Mouse (Mus musculus) stomach, embryonic 14.5 days (tissue): ENCODE measurements at regions not wholly inside any gene's neighbourhood (a gene's known extent, or its start where the extent isn't known, plus 50 kb on each side); places are given as distances from the start of the nearest gene placed in this dataset.

Experiments
- ATAC-seq: fragments of 200-750 bp; cut with Nextera tagmentation; 2 replicates; pipeline ENCODE4 v1.8.0; 2017; ENCODE audit warnings: low read depth, moderate TSS enrichment; ENCODE audit not compliant: insufficient number of reproducible peaks, insufficient read depth, low FRiP score
- H3K27ac ChIP-seq: fragments of 300-500 bp; sonication (generic); 2 replicates; pipeline ENCODE4 v1.5.1; 2014; ENCODE audit warnings: mild to moderate bottlenecking, low read length, moderate library complexity, mixed read lengths
- H3K27me3 ChIP-seq: fragments of 300-500 bp; sonication (generic); 2 replicates; pipeline ENCODE4 v1.6.1; 2014; ENCODE audit warnings: low read length, control low read depth, mixed read lengths; ENCODE audit not compliant: control insufficient read depth, insufficient read depth
- H3K36me3 ChIP-seq: fragments of 300-500 bp; sonication (generic); 2 replicates; pipeline ENCODE4 v1.6.1; 2014; ENCODE audit warnings: mild to moderate bottlenecking, control low read depth, low read length, moderate library complexity, mixed read lengths; ENCODE audit not compliant: control insufficient read depth, insufficient read depth
- H3K4me1 ChIP-seq: fragments of 300-500 bp; sonication (generic); 2 replicates; pipeline ENCODE4 v1.6.1; 2014; ENCODE audit warnings: low read length, control low read depth, mixed read lengths; ENCODE audit not compliant: control insufficient read depth, insufficient read depth
- H3K4me2 ChIP-seq: fragments of 300-500 bp; sonication (generic); replicated peaks from 2 replicates; pipeline ENCODE4 v1.6.1; 2014; ENCODE audit warnings: low read depth, low read length, control low read depth
- H3K4me3 ChIP-seq: fragments of 300-500 bp; sonication (generic); 2 replicates; pipeline ENCODE4 v1.5.1; 2014; ENCODE audit warnings: low read depth, low read length, control low read depth
- H3K9ac ChIP-seq: fragments of 300-500 bp; sonication (generic); replicated peaks from 2 replicates; pipeline ENCODE4 v1.6.1; 2014; ENCODE audit warnings: low read depth, mild to moderate bottlenecking, control low read depth, low read length, moderate library complexity, mixed read lengths
- H3K9me3 ChIP-seq: fragments of 300-500 bp; sonication (generic); 2 replicates; pipeline ENCODE4 v1.6.1; 2016; ENCODE audit warnings: low read depth, low read length, control low read depth; ENCODE audit not compliant: control insufficient read depth
- WGBS: fragments of 180-500 bp; shearing (Covaris S2); extraction: QIAGEN DNeasy Blood & Tissue Kit; methylation state at CpG from one replicate; pipeline ENCODE4 v1.1.7; 2014; 5-methylcytosine and 5-hydroxymethylcytosine counted together

DNA sequence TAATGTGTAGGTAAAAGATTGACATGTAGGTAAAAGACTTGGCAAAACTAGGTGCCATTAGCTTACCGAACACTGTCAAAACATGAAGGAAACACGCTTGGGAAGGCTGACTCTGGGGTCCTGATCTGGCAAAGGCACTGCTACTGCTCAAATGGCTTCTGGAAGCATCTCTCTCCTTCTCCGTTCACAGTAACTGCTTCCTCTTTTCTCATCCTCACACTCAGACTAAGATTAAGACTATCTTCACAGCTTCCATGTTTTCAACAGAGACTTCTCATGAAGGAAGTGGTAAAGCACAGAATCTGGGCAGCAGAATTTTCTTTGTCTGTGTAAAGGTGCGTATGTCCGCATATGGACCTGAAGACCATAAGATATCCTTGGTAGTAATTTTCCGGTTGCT, 271.4 kb upstream of the Adgrl2 start:
- H3K4me1 ChIP-seq, result 0 out of 2 replicates have a peak, but pooled peaks cover 5% of the 10 kb centered on the region
- no peak overlapping the region for H3K9ac ChIP-seq
- H3K27me3 ChIP-seq, result no peaks in the 10 kb centered on the region
- H3K4me3 ChIP-seq, result no peak overlapping the region
- no peak for ATAC-seq
- H3K36me3 ChIP-seq, result no peaks in the 10 kb centered on the region
- 97% methylated on average over 6 of the region's 6 CpGs for WGBS
- no peaks in the 10 kb centered on the region for H3K9me3 ChIP-seq
- no peak overlapping the region for H3K4me2 ChIP-seq
- no peak overlapping the region for H3K27ac ChIP-seq

DNA sequence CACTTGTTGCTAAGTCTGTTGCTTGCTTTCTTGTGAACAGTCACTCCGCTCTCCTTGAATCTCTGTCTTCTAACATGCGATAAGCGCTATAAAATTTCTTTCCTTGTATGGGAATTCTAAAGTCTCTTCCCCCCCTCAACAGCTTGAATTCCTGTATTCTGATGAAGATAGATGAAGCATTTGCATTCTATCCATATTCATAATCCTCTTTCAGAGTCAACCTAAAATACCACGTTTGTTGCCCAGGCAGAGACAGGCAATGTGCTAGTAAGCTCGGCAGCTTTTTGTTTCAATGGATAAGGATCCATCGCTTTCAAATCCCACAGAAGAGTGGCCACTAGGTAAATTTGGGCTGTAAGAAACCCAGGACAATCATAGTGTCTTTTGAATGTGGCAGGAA, 268.5 kb upstream of the Adgrl2 start:
- Histone ChIP-seq H3K9me3 (no peaks in the 10 kb centered on the region), H3K4me1 (0 out of 2 replicates have a peak, but pooled peaks cover 5% of the 10 kb centered on the region), H3K4me2 (no peak overlapping the region), H3K4me3 (no peak overlapping the region), H3K27me3 (no peaks in the 10 kb centered on the region), H3K9ac (no peak overlapping the region), H3K36me3 (no peaks in the 10 kb centered on the region), H3K27ac (no peak overlapping the region)
- ATAC-seq, result no peak
- 92% methylated on average over 6 of the region's 6 CpGs for WGBS

DNA sequence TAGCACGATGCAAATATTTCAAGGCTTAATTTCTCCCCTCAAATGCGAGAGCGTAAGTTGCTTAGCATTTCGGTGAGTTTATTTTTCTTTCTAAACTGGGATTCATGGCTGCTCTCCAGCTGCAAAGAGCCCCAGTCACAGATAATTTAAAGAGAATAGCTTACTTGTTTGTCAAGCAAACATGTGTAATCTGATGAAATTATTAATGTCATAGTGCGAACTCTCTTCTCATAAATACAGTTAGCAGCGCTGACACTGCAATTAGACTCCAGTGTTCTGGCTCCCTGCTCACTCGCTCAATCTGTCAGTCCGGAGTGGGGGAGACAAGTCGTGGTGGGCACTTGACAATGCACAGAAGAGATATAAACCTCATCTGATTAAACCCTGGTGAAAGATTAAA, 266.5 kb upstream of the Adgrl2 start:
- Histone ChIP-seq H3K36me3 (no peaks in the 10 kb centered on the region), H3K27ac (no peak overlapping the region), H3K4me2 (0 out of 2 replicates have a peak overlapping the region, but pooled peaks have one; percentile 12), H3K27me3 (no peaks in the 10 kb centered on the region), H3K9me3 (no peaks in the 10 kb centered on the region), H3K4me1 (0 out of 2 replicates have a peak, but pooled peaks cover 5% of the 10 kb centered on the region), H3K4me3 (no peak overlapping the region), H3K9ac (no peak overlapping the region)
- ATAC-seq, result no peak
- 30% methylated on average over 9 of the region's 9 CpGs for WGBS

DNA sequence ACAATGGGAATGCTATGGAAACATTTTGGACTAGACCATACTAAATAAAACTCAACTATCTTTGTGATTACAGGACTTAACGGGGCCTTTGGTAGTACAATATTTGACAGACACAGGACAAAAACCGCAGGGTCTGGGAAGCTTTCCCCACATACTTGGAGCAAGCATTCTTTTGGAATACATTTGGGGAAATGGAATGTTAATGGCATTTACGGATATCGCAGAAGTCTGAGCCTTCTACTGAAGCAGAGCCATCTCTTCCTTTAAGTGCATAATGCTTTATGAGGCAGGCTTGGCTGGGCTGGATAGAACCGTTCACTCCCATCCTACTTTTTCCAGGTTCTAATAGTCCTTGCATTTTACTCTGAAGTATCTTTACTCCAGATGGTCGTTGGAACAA, 262.7 kb upstream of the Adgrl2 start:
- 43% methylated on average over 6 of the region's 6 CpGs for WGBS
- Histone ChIP-seq H3K9me3 (no peaks in the 10 kb centered on the region), H3K27ac (no peak overlapping the region), H3K27me3 (no peaks in the 10 kb centered on the region), H3K36me3 (no peaks in the 10 kb centered on the region), H3K4me1 (0 out of 2 replicates have a peak, but pooled peaks cover 5% of the 10 kb centered on the region), H3K4me2 (no peak overlapping the region), H3K4me3 (no peak overlapping the region), H3K9ac (no peak overlapping the region)
- ATAC-seq, result no peak

DNA sequence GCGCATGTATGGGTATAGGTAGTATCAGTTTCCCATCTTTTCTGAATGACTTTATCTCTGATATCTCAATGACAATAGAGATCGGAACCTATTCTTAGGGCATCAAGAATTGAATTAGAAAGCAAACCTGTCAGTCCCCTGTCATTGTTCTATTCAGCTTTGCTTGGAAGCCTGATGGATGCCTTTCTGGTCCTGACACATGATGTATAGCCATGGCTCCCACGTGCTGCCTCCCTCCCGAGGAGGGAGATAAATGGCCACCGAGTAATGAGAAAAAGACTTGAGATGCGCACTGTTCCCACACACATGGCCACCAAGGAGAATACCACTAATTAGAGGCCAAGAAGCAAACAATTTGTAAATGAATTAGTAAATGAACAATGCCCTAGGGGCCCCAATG, 261.8 kb upstream of the Adgrl2 start:
- no peaks in the 10 kb centered on the region for H3K27me3 ChIP-seq
- H3K4me3 ChIP-seq, result no peak overlapping the region
- no peaks in the 10 kb centered on the region for H3K9me3 ChIP-seq
- H3K4me2 ChIP-seq, result no peak overlapping the region
- H3K27ac ChIP-seq, result no peak overlapping the region
- H3K9ac ChIP-seq, result no peak overlapping the region
- H3K4me1 ChIP-seq, result 0 out of 2 replicates have a peak, but pooled peaks cover 3% of the 10 kb centered on the region
- no peaks in the 10 kb centered on the region for H3K36me3 ChIP-seq
- no peak for ATAC-seq
- whole genome bisulfite sequencing, result 56% methylated on average over 6 of the region's 6 CpGs

DNA sequence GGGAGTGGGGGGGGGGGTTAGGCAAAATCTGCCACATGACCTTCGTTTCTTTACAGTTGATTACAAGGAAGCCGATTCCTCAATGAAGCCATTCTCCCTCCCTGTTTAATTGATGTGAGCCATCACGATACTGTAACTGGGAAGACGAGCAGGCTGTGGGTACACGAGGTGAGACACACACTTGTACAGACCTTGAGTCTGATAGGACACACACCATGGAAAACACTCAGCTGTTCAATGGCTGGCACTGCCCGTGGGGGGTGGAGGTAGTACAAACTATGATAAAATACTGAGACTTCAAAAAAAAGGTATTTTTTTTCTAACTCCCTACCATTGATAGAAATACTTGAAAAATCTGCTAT, 257.3 kb upstream of the Adgrl2 start:
- Histone ChIP-seq H3K36me3 (no peaks in the 10 kb centered on the region), H3K4me3 (no peak overlapping the region), H3K27ac (no peak overlapping the region), H3K4me1 (no peaks in the 10 kb centered on the region), H3K9me3 (no peaks in the 10 kb centered on the region), H3K4me2 (no peak overlapping the region), H3K9ac (no peak overlapping the region), H3K27me3 (no peaks in the 10 kb centered on the region)
- 72% methylated on average over 6 of the region's 6 CpGs for WGBS
- ATAC-seq, result no peak

DNA sequence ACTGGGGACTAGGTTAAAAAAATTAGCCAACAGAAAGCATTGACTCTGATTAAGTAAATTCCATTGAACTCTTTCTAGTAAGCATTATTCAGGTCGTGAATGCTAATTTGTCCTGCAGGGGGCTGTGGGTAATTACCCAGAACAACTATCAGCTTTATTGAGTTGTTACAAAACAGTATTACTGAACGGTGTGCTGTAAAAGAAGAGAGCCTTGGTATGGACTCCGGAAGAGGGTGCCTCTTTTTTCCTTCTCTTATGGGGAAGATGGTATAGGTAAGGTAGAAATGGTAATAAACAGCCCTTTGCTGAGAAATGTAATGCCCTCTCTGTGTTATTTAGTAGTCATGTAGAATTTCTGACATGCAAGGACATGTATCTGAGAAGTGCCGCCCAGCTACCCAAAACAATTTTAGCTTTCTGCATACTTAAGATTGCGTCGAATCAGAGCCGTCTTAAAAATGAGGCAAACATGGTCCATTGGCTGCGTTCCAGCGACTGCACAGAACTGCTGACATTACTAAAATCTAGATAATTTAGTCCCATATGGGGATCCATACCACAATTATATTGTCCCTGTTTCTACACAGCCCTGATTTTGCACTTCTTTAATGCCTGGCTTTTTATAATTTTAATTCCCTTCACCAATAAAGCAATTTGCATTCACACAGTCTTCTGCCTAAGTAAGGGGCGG, 256.7 kb upstream of the Adgrl2 start:
- no peaks in the 10 kb centered on the region for H3K9me3 ChIP-seq
- H3K4me2 ChIP-seq, result no peak overlapping the region
- 54% methylated on average over 10 of the region's 10 CpGs for WGBS

DNA sequence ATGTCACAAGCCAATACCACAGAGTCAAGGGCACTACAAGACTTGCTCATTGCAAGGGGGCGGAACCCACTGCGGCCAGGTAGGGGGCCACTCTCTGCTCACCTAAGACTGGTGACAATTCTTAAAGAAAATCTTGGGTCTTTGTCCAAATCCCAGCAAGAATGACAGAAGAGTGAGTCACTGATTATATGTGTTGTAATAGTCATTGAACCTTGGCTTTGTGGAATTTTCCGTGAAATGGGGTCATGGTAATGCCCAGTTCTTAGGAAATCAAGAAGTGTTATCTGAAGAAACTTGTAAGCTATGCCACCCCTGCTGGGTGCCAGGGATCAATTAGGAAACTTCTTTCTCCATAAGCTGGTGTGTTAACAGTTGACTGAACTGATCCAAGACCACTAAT, 249.3 kb upstream of the Adgrl2 start:
- Histone ChIP-seq H3K36me3 (no peaks in the 10 kb centered on the region), H3K27ac (no peak overlapping the region), H3K4me1 (no peaks in the 10 kb centered on the region), H3K4me3 (no peak overlapping the region), H3K27me3 (no peaks in the 10 kb centered on the region), H3K9me3 (no peaks in the 10 kb centered on the region), H3K4me2 (no peak overlapping the region), H3K9ac (no peak overlapping the region)
- no peak for ATAC-seq
- WGBS, result 93% methylated on average over 3 of the region's 3 CpGs

More for the DNA sequence above, 256.7 kb upstream of the Adgrl2 start:
- no peaks in the 10 kb centered on the region for H3K27me3 ChIP-seq
- H3K27ac ChIP-seq, result no peak overlapping the region
- no peak overlapping the region for H3K9ac ChIP-seq
- H3K4me1 ChIP-seq, result no peaks in the 10 kb centered on the region
- H3K36me3 ChIP-seq, result no peaks in the 10 kb centered on the region
- no peak for ATAC-seq
- H3K4me3 ChIP-seq, result no peak overlapping the region

DNA sequence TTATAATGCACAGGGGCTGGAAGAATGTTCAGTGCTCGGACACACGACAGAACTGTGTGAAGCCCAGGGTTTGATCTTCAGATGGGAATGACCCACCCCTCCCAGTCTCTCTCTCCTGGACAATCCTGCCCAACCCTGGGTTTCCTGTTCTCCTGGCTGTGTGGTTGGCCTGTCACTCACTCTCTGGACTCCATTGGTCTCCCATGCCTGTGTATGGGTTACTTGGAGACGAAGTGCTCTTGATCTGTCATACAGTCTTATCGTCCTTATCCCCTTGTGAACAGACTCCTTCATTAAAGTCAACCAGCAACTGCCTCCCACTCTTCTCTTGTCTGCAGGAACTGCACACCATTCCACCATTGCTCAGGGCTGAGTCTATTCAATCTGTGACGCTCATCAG, 247.7 kb upstream of the Adgrl2 start:
- H3K4me2 ChIP-seq, result no peak overlapping the region
- no peak for ATAC-seq
- no peak overlapping the region for H3K4me3 ChIP-seq
- no peak overlapping the region for H3K9ac ChIP-seq
- H3K9me3 ChIP-seq, result no peaks in the 10 kb centered on the region
- no peaks in the 10 kb centered on the region for H3K27me3 ChIP-seq
- H3K36me3 ChIP-seq, result no peaks in the 10 kb centered on the region
- H3K4me1 ChIP-seq, result no peaks in the 10 kb centered on the region
- H3K27ac ChIP-seq, result no peak overlapping the region
- WGBS, result 80% methylated on average over 5 of the region's 5 CpGs
